Mouse (Mus musculus): Measurements from ENCODE around the gene Kpna1. TPM values are rescaled to one million over a fixed set of nuclear protein-coding genes. Genes with fewer than 3 reads are reported as not detected.
A peak's percentile ranks its signal among the peaks of the same experiment; 100 is the strongest.

Gene Kpna1
- polyA plus RNA-seq, 1 experiment from 2014 or later: 85.1 TPM

DNA sequence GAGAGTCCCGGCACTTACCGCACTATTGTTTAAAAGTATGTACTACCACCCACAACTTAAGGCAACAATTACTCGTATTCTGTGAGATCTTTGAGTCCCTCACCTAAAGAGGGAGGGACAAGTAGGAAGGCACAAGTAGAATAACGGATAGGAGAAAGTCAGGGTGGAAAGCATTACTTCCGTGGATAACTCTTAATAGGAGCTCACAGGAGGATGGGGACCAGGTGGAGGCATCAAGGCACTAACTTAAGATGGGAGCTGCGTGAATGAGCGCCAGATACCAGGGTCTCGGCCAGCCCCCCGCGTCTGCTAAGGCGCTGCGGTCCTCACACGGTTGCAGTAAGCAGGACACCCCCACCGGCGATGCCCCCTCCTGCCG is 92.5 kb downstream of the Kpna1 start:
- H3K27me3 ChIP-seq (ENCODE audit: control insufficient read depth, insufficient read depth, low read depth, low read length): no peaks in the 10 kb centered on the region
- H3K4me3 ChIP-seq (ENCODE audit: low read depth, low read length): peak overlapping the region; percentile 80
- no peak; the same call in 1 of the 2 replicates for ATAC-seq
- H3K4me1 ChIP-seq (ENCODE audit: control insufficient read depth, insufficient read depth, low read length): peaks cover 16% of the 10 kb centered on the region
- no peaks in the 10 kb centered on the region for H3K36me3 ChIP-seq (ENCODE audit: control insufficient read depth, insufficient read depth, low read length)
- peak overlapping the region; percentile 62 for H3K4me2 ChIP-seq (ENCODE audit: low read length)
- WGBS: under 1% methylated on average over 16 of the region's 16 CpGs
- peak overlapping the region; percentile 92 for H3K9ac ChIP-seq (ENCODE audit: low read depth, low read length)
- no peaks in the 10 kb centered on the region for H3K9me3 ChIP-seq (replicated peaks; ENCODE audit: control insufficient read depth, low read length, poor library complexity, severe bottlenecking)
- peak overlapping the region; percentile 100 for H3K27ac ChIP-seq (ENCODE audit: low read length)

DNA sequence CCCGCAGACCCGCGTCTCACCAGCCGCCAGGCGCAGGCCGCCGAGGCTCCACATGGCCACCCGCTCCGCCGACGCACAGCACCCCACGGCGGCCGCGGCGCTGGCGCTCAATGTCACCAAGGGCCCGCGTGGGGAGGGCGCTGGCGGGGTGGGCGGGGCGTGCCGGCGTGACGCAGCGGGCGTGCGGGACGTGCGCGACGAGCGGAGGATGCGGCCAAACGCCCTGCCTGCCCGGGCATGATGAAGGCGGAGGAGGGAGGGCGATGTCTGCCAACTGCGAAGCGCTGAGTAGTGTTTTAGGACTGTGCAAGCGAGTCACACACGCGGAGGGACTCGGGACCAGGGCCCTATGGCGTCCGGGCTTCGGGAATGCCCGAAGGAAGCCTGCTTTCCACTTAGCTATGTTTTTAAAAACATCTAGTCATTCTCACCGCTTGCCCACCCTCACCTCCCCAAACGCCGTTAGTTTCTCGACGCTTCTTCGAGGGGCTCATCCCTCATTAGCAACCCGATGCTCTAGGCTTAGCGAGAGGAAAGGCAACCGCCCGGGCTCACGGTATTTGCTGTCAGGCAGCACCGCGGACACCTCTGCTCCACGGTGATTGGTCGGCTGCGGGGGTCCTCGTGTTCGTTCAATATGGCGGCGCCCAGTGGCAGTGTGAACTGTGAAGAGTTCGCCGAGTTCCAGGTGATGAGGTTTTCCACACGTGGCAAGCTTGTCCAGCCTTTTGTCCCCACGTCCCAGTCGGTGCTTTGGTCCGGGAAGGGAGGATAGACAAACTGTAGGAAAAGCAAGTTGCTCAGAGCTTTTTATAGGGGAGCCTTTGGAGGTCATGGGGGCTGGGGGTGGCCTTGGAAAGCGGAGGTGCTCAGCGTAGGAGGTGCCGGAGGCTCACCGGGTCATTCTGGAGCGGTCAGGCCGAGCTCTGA is 93.2 kb downstream of the Kpna1 start, which contains the start of the genes Fam162a and Ccdc58:
Gene Fam162a (minus strand): TSS at position 145 of the 930 bp plus-strand sequence.
Gene Ccdc58 (plus strand): TSS at position 236 of the 930 bp plus-strand sequence.
- Histone ChIP-seq H3K4me3 (ENCODE audit: low read depth, low read length) (peak within 1 kb of the TSS; percentile 80), H3K4me1 (ENCODE audit: control insufficient read depth, insufficient read depth, low read length) (peaks cover 16% of the 10 kb centered on the region), H3K9ac (ENCODE audit: low read depth, low read length) (peak within 1 kb of the TSS; percentile 92), H3K9me3 (replicated peaks; ENCODE audit: control insufficient read depth, low read length, poor library complexity, severe bottlenecking) (no peaks in the 10 kb centered on the region), H3K4me2 (ENCODE audit: low read length) (peak within 1 kb of the TSS; percentile 62), H3K36me3 (ENCODE audit: control insufficient read depth, insufficient read depth, low read length) (no peaks in the 10 kb centered on the region), H3K27ac (ENCODE audit: low read length) (peak within 1 kb of the TSS; percentile 100), H3K27me3 (ENCODE audit: control insufficient read depth, insufficient read depth, low read depth, low read length) (no peaks in the 10 kb centered on the region)
- under 1% methylated on average over 81 of the region's 81 CpGs for WGBS
- ATAC-seq: peak; percentile 98

DNA sequence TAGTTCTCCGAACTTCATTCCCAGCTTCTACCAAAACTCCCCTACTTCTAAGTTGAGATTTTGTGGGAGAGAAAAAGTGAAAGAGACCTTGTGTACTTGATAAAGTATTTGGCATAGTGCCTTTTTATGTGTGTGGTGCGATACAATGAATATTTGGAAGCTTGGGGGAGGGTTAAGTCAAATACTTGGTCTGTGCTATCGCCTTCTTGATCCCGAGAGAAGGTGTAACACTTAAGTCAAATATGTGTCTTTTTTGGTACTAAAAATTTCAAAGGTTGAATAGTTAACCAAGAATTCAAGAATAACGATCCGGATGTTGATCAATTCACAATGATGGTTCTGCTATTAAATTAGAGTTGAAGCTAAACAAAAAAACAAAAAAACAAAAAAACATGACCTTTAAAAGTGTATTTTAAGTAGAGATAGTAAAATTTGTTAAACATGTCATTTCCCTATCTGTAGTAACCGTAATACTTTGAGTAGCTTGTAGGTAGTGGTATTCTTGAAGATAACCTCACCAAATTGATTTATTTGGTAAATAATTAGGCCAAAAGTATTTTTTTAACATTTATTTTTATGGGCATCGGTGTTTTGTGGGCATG is 94.0 kb downstream of the Kpna1 start:
- no peaks in the 10 kb centered on the region for H3K27me3 ChIP-seq (ENCODE audit: control insufficient read depth, insufficient read depth, low read depth, low read length)
- no peaks in the 10 kb centered on the region for H3K36me3 ChIP-seq (ENCODE audit: control insufficient read depth, insufficient read depth, low read length)
- H3K4me3 ChIP-seq (ENCODE audit: low read depth, low read length): peak overlapping the region; percentile 80
- peaks cover 16% of the 10 kb centered on the region for H3K4me1 ChIP-seq (ENCODE audit: control insufficient read depth, insufficient read depth, low read length)
- peak overlapping the region; percentile 100 for H3K27ac ChIP-seq (ENCODE audit: low read length)
- ATAC-seq: no peak
- no peaks in the 10 kb centered on the region for H3K9me3 ChIP-seq (replicated peaks; ENCODE audit: control insufficient read depth, low read length, poor library complexity, severe bottlenecking)
- H3K4me2 ChIP-seq (ENCODE audit: low read length): peak overlapping the region; percentile 62
- H3K9ac ChIP-seq (ENCODE audit: low read depth, low read length): peak overlapping the region; percentile 92
- WGBS: 30% methylated on average over 8 of the region's 8 CpGs

DNA sequence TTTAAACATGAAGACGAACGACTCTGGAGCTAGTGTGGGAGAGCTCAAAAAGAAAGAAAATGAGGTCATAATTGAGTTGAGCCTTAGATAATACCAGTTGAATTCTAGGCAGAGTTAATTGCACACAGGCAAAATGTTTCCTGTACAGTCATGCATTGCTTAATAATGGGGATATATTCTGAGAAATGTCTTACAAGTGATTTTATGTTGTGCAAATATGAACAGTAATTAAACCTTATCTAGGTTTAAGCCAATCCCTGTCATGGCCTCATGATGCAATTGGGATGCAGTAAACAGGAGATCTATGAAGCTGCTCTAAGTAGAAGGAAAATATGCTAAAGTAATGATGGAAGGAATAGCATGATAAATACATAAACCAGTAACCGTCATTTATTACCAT is 96.2 kb downstream of the Kpna1 start:
- Histone ChIP-seq H3K9ac (ENCODE audit: low read depth, low read length) (no peak overlapping the region), H3K4me3 (ENCODE audit: low read depth, low read length) (no peak overlapping the region), H3K4me2 (ENCODE audit: low read length) (no peak overlapping the region), H3K9me3 (replicated peaks; ENCODE audit: control insufficient read depth, low read length, poor library complexity, severe bottlenecking) (no peaks in the 10 kb centered on the region), H3K27ac (ENCODE audit: low read length) (no peak overlapping the region), H3K36me3 (ENCODE audit: control insufficient read depth, insufficient read depth, low read length) (no peaks in the 10 kb centered on the region), H3K27me3 (ENCODE audit: control insufficient read depth, insufficient read depth, low read depth, low read length) (no peaks in the 10 kb centered on the region), H3K4me1 (ENCODE audit: control insufficient read depth, insufficient read depth, low read length) (peaks cover 7% of the 10 kb centered on the region)
- ATAC-seq: no peak
- over 99% methylated on average over 3 of the region's 3 CpGs for WGBS

DNA sequence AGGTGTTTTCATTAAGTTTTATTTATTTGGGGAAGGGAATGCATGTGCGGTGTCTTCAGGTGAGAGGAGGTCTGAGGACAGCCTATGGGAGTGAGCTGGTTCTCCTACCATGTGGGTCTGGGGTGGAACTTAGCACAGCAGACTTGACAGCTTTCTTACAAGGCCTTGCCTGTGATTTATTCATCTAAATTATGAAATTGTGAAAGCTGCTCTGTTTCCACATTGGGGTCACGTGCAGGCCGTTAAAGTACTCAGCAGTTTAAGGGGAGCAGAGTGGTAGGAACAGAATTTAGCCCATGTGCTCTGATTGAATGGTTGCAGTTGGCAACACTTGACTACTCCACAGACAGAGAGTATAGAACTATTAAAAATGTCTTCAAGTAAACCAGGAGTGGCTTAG is 101.4 kb downstream of the Kpna1 start:
- no peak overlapping the region for H3K4me2 ChIP-seq (ENCODE audit: low read length)
- H3K27ac ChIP-seq (ENCODE audit: low read length): no peak overlapping the region
- no peaks in the 10 kb centered on the region for H3K4me1 ChIP-seq (ENCODE audit: control insufficient read depth, insufficient read depth, low read length)
- H3K36me3 ChIP-seq (ENCODE audit: control insufficient read depth, insufficient read depth, low read length): 0 out of 2 replicates have a peak, but pooled peaks cover 3% of the 10 kb centered on the region
- no peak overlapping the region for H3K4me3 ChIP-seq (ENCODE audit: low read depth, low read length)
- WGBS: 96% methylated on average over 3 of the region's 3 CpGs
- H3K9me3 ChIP-seq (replicated peaks; ENCODE audit: control insufficient read depth, low read length, poor library complexity, severe bottlenecking): no peaks in the 10 kb centered on the region
- ATAC-seq: no peak
- H3K9ac ChIP-seq (ENCODE audit: low read depth, low read length): no peak overlapping the region
- no peaks in the 10 kb centered on the region for H3K27me3 ChIP-seq (ENCODE audit: control insufficient read depth, insufficient read depth, low read depth, low read length)

Other genes with a start within 250 kb of the Kpna1 start
- 30.7 and 32.0 TPM in 2 replicates for gene Dirc2, start 209.4 kb upstream of the Kpna1 start, polyA plus RNA-seq (2015; fragmentation: Nextera tagmentation; extraction: Ambion mirVana)
- 16.1 TPM in 2 replicates for gene Hspbap1, start 208.4 kb upstream of the Kpna1 start, polyA plus RNA-seq (2015; fragmentation: Nextera tagmentation; extraction: Ambion mirVana)
- gene Parp14, start 107.2 kb upstream of the Kpna1 start, polyA plus RNA-seq (2015; fragmentation: Nextera tagmentation; extraction: Ambion mirVana): 0.15 and 0.27 TPM in 2 replicates
- gene Parp9, start 40.3 kb upstream of the Kpna1 start, polyA plus RNA-seq (2015; fragmentation: Nextera tagmentation; extraction: Ambion mirVana): 1.8 TPM in 2 replicates
- 1.3 and 1.4 TPM in 2 replicates for gene Dtx3l, start 39.6 kb upstream of the Kpna1 start, polyA plus RNA-seq (2015; fragmentation: Nextera tagmentation; extraction: Ambion mirVana)
- gene Wdr5b, start 62.4 kb downstream of the Kpna1 start, polyA plus RNA-seq (2015; fragmentation: Nextera tagmentation; extraction: Ambion mirVana): 13.0 and 14.7 TPM in 2 replicates
- gene Fam162a, start 92.8 kb downstream of the Kpna1 start, polyA plus RNA-seq (2015; fragmentation: Nextera tagmentation; extraction: Ambion mirVana): 131 and 137 TPM in 2 replicates
- gene Ccdc58, start 92.9 kb downstream of the Kpna1 start, polyA plus RNA-seq (2015; fragmentation: Nextera tagmentation; extraction: Ambion mirVana): 24.7 and 27.7 TPM in 2 replicates
- gene Csta1, start 152.5 kb downstream of the Kpna1 start, polyA plus RNA-seq (2015; fragmentation: Nextera tagmentation; extraction: Ambion mirVana): not detected in 2 replicates
- gene Stfa2l1, start 178.1 kb downstream of the Kpna1 start, polyA plus RNA-seq (2015; fragmentation: Nextera tagmentation; extraction: Ambion mirVana): 0.51 TPM in 1 of 2 replicates, not detected in the other
- gene Gm5483, start 205.5 kb downstream of the Kpna1 start, polyA plus RNA-seq (2015; fragmentation: Nextera tagmentation; extraction: Ambion mirVana): 0.67 TPM in 1 of 2 replicates, not detected in the other
- gene Gm5416, start 231.7 kb downstream of the Kpna1 start, polyA plus RNA-seq (2015; fragmentation: Nextera tagmentation; extraction: Ambion mirVana): not detected in 2 replicates
- not detected in 2 replicates for gene 2010005H15Rik, start 242.7 kb downstream of the Kpna1 start, polyA plus RNA-seq (2015; fragmentation: Nextera tagmentation; extraction: Ambion mirVana)